Mouse (Mus musculus) limb, embryonic 11.5 days (tissue): ENCODE data around the gene 1700088E04Rik. TPM values are rescaled to one million over a fixed set of nuclear protein-coding genes. Genes with fewer than 3 reads are reported as not detected.

Experiments used
- ATAC-seq: fragments of 200-750 bp; cut with Nextera tagmentation; 2 replicates; pipeline ENCODE4 v1.8.0; 2017; ENCODE audit warnings: low read depth; ENCODE audit not compliant: insufficient number of reproducible peaks, low FRiP score, low TSS enrichment
- DNase-seq: peaks from one replicate; pipeline ENCODE4 v3.0.0-alpha.2; 2015; ENCODE audit warnings: low spot score
- H3K27ac ChIP-seq: fragments of 300-500 bp; sonication (generic); replicated peaks from 2 replicates; pipeline ENCODE4 v1.5.1; 2014; ENCODE audit warnings: low read depth, mild to moderate bottlenecking, low read length
- H3K27me3 ChIP-seq: fragments of 300-500 bp; sonication (generic); 2 replicates; pipeline ENCODE4 v1.6.1; 2014; ENCODE audit warnings: mild to moderate bottlenecking, low read length, mixed read lengths; ENCODE audit not compliant: control insufficient read depth, insufficient read depth
- H3K36me3 ChIP-seq: fragments of 300-500 bp; sonication (generic); 2 replicates; pipeline ENCODE4 v1.6.1; 2014; ENCODE audit warnings: mild to moderate bottlenecking, low read length, moderate library complexity, mixed read lengths; ENCODE audit not compliant: control insufficient read depth, insufficient read depth
- H3K4me1 ChIP-seq: fragments of 300-500 bp; sonication (generic); 2 replicates; pipeline ENCODE4 v1.6.1; 2014; ENCODE audit warnings: low read length, mixed read lengths; ENCODE audit not compliant: control insufficient read depth, insufficient read depth
- H3K4me2 ChIP-seq: fragments of 300-500 bp; sonication (generic); 2 replicates; pipeline ENCODE4 v1.6.1; 2014; ENCODE audit warnings: low read depth, mild to moderate bottlenecking, moderate library complexity; ENCODE audit not compliant: severe bottlenecking
- H3K4me3 ChIP-seq: fragments of 300-500 bp; sonication (generic); 2 replicates; pipeline ENCODE4 v1.5.1; 2014; ENCODE audit warnings: low read depth, low read length
- H3K9ac ChIP-seq: fragments of 300-500 bp; sonication (generic); 2 replicates; pipeline ENCODE4 v1.6.1; 2014; ENCODE audit warnings: mild to moderate bottlenecking, low read length
- H3K9me3 ChIP-seq: fragments of 300-500 bp; sonication (generic); 2 replicates; pipeline ENCODE4 v1.6.1; 2016; ENCODE audit warnings: low read length; ENCODE audit not compliant: control insufficient read depth
- WGBS: fragments of 180-500 bp; shearing (Covaris S2); extraction: QIAGEN DNeasy Blood & Tissue Kit; methylation state at CpG from one replicate; pipeline ENCODE4 v1.1.7; 2014; 5-methylcytosine and 5-hydroxymethylcytosine counted together
- polyA plus RNA-seq: library from polyadenylated mRNA; unstranded; fragments of >200 nt; fragmentation: Nextera tagmentation; extraction: Ambion mirVana; gene quantifications from 2 replicates; pipeline ENCODE4 v1.2.1, GENCODE M21; 2014

Gene 1700088E04Rik
- polyA plus RNA-seq, 1 experiment from 2014 or later: 5.1 TPM

DNA sequence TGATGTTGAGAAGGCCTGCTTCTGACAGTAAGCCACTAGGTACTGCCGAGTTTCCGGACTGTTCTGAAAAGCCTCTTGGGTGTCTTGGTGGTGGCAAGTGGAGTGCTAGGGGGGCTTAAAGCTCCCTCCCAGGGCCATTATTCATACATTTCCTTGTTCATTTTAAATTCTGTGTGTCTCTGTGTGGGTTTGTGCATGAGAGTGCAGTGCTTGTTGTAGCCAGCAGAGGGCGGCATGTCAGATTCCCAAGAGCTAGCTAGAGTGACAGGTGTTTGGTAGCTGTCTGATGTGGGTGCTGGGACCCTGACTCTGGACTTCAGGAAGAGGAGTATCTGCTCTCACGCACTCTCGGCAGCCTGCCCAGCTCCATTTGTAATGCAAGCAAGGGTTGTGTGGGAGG is 12.8 kb downstream of the 1700088E04Rik start:
- ATAC-seq (no peak), DNase-seq (no peak)
- H3K9ac ChIP-seq: no peak overlapping the region
- no peaks in the 10 kb centered on the region for H3K4me1 ChIP-seq
- peaks cover 19% of the 10 kb centered on the region for H3K36me3 ChIP-seq
- WGBS: 94% methylated on average over 5 of the region's 5 CpGs
- H3K9me3 ChIP-seq: no peaks in the 10 kb centered on the region
- H3K4me2 ChIP-seq: no peak overlapping the region
- no peak overlapping the region for H3K27ac ChIP-seq
- no peak overlapping the region for H3K4me3 ChIP-seq
- H3K27me3 ChIP-seq: no peaks in the 10 kb centered on the region

DNA sequence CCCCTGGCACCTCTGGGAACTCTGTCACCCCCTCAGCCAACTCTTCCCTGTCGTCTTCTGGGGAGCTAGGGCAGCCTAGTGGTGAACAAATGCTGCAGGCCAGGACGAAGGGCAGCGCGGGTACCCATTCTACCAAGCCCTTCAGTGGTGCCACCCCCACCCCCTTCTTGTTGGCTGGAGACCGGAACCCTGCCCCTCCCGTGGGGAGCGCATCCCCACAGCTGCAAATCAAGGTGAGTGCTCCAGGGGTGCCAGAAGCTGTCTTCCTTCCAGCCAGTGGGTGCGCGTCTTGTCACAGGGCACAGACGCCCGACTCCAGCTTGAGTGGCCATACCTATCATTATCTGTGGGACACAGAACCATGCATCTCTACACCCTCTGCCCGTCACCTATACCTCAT is 14.0 kb downstream of the 1700088E04Rik start:
- H3K36me3 ChIP-seq: peaks cover 17% of the 10 kb centered on the region
- H3K4me2 ChIP-seq: no peak overlapping the region
- H3K27me3 ChIP-seq: no peaks in the 10 kb centered on the region
- no peak overlapping the region for H3K4me3 ChIP-seq
- no peak overlapping the region for H3K27ac ChIP-seq
- DNase-seq (no peak), ATAC-seq (no peak)
- H3K9me3 ChIP-seq: no peaks in the 10 kb centered on the region
- no peak overlapping the region for H3K9ac ChIP-seq
- no peaks in the 10 kb centered on the region for H3K4me1 ChIP-seq
- 94% methylated on average over 12 of the region's 12 CpGs for whole genome bisulfite sequencing

DNA sequence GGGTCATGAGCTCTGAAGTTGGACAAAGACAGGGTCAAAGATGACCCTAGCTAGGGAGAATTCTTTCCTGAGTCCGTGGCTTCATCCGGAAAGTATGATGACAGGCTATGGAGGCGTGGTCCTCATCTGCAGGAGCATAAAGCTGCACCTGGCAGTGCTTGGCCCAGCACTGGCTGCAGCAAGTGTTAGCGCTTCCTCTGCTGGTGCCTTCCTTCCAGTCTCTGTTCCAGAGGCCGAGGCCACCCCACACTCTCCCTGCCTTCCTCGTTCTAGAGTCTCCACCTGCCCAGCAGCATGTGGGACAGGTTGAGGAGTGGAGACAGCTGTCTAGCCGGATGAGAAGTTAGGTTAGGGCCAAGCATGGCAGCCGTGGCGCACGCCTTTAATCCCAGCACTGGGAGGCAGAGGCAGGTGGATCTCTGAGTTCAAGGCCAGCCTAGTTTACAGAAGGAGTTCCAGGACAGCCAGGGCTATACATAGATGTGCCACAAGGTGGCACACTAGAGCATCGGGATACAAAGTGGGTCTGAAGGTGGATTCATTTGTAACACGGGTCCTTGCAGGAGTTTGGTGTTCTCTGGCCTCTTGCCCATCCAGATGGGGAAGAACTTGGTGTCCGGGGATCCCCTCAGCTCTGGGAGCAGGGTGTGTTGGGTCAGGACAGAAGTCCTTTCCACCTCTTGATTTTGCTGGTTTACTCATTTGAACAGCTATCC is 14.7 kb downstream of the 1700088E04Rik start:
- no peaks in the 10 kb centered on the region for H3K9me3 ChIP-seq
- H3K36me3 ChIP-seq: peaks cover 15% of the 10 kb centered on the region
- H3K4me1 ChIP-seq: no peaks in the 10 kb centered on the region
- no peak overlapping the region for H3K4me2 ChIP-seq
- no peak overlapping the region for H3K9ac ChIP-seq
- no peaks in the 10 kb centered on the region for H3K27me3 ChIP-seq
- H3K27ac ChIP-seq: no peak overlapping the region
- WGBS: 88% methylated on average over 13 of the region's 13 CpGs
- peak; percentile 68 for DNase-seq
- H3K4me3 ChIP-seq: no peak overlapping the region
- no peak for ATAC-seq

DNA sequence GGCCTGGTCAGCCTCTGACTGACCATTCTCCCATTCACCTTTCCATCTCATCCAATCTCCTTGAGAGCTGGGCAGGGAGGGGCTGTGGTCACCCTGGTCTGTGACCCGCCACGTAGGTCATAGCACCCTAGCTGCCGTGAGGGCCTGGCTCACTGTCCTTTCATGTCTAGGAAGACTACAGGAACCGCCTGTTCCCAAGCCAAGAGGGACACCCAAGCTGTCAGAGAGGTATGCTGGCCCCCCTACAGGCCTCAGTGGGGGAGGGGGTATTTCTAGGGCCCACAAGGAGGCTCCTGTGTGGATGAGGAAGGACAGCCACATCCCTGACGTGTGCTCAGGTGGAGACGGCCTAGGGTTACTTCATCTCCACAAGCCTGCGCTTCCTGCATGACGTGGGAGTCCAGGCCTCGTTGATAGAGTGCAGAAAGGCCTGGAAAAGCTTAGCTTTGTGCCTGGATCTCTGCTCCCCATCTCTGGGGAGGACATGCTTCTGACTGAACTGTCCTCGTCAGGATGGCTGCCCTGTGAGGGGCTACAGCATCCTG is 16.6 kb downstream of the 1700088E04Rik start:
- 84% methylated on average over 10 of the region's 10 CpGs for WGBS
- DNase-seq: no peak
- Histone ChIP-seq H3K9me3 (no peaks in the 10 kb centered on the region), H3K4me2 (no peak overlapping the region), H3K36me3 (peaks cover 14% of the 10 kb centered on the region), H3K27me3 (no peaks in the 10 kb centered on the region), H3K4me1 (no peaks in the 10 kb centered on the region), H3K4me3 (no peak overlapping the region), H3K9ac (no peak overlapping the region), H3K27ac (no peak overlapping the region)
- ATAC-seq: no peak

DNA sequence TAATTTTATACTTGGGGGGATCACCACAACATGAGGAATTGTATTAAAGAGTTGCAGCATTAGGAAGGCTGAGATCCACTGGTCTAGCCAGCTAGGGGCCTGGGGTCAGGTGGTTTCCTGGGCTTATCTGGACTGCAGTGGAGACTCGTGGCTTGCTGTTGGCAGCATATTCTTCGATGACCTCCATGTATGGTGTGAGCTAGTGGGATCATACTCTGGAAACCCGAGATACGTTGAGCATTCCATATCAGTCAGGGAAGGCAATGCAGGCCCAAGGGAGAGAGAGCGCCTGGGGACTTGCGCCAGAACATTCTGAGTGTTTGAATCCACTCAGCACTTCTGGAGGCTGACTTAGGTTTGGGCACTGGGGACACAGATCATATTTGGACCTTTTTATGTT is 17.3 kb downstream of the 1700088E04Rik start:
- no peak overlapping the region for H3K9ac ChIP-seq
- no peak overlapping the region for H3K4me3 ChIP-seq
- DNase-seq: no peak
- 93% methylated on average over 6 of the region's 6 CpGs for WGBS
- H3K4me1 ChIP-seq: no peaks in the 10 kb centered on the region
- no peak for ATAC-seq
- H3K27me3 ChIP-seq: no peaks in the 10 kb centered on the region
- no peaks in the 10 kb centered on the region for H3K9me3 ChIP-seq
- H3K4me2 ChIP-seq: no peak overlapping the region
- H3K27ac ChIP-seq: no peak overlapping the region
- H3K36me3 ChIP-seq: peaks cover 14% of the 10 kb centered on the region

DNA sequence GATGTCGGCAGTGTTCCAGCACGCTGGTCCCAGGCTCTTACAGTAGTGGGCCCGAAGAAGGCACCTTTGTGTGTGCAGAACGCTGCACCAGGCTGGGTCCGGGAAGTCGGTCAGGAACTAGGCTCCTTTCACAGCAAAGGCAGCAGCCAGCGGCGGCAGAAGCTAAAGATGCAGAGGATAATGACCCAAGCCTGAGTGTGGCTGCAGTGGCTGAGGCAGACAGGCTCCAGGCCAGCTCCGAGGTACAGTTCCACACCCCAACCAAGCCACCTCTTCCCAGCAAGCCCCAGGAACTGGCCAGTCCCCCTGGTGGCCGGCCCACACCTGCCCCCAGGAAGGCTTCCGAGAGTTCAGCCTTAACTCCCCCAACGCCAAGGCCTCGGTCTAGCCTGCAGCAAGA is 18.5 kb downstream of the 1700088E04Rik start:
- ATAC-seq: no peak
- DNase-seq: no peak
- no peak overlapping the region for H3K27ac ChIP-seq
- H3K36me3 ChIP-seq: peaks cover 12% of the 10 kb centered on the region
- H3K4me2 ChIP-seq: no peak overlapping the region
- H3K9me3 ChIP-seq: no peaks in the 10 kb centered on the region
- H3K27me3 ChIP-seq: no peaks in the 10 kb centered on the region
- H3K4me3 ChIP-seq: no peak overlapping the region
- 79% methylated on average over 13 of the region's 13 CpGs for WGBS
- H3K4me1 ChIP-seq: no peaks in the 10 kb centered on the region
- H3K9ac ChIP-seq: no peak overlapping the region

DNA sequence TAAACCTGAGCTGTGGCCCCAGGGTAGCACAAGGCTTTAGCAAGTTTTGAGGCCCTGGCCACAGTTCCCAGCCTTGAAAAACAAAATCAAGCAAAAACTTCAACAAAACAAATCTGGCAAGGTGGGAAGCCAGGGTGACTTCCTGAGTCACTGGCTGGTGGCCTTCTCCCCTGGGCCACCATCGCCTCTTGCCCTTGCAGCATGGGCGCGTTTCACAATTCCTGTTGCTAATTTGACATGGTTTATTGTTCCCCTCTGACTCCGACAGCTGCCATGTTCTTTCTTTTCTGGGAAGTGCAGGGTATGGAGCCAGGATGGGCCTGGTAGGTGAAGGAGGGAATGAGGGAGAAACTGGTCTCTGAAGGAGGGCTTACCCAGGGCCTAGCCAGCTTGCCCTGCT is 18.9 kb downstream of the 1700088E04Rik start:
- 68% methylated on average over 4 of the region's 4 CpGs for WGBS
- DNase-seq: no peak
- Histone ChIP-seq H3K4me2 (no peak overlapping the region), H3K9ac (no peak overlapping the region), H3K27me3 (no peaks in the 10 kb centered on the region), H3K27ac (no peak overlapping the region), H3K4me3 (no peak overlapping the region), H3K4me1 (no peaks in the 10 kb centered on the region), H3K9me3 (no peaks in the 10 kb centered on the region), H3K36me3 (peaks cover 8% of the 10 kb centered on the region)
- no peak for ATAC-seq

DNA sequence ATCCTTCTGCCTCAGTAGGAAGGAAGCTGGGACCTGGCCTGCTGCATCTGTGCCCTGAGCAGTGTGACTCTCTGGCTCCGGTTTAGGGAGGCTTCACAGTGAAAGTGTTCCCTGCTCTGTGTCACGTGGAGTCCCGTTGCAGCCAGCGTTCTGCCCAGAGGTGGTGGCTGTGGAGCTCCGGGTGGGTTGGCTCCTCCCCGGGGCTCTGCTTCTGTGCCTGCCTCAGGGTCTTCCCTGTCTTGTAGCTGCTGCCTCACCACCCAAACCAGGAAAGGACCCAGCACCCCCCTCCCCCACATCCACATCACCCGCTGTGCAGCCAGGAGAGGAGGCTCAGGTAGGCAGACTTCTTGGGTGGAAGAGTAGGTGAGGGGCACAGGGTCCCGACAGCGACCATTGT is 21.6 kb downstream of the 1700088E04Rik start:
- Histone ChIP-seq H3K4me2 (no peak overlapping the region), H3K4me1 (no peaks in the 10 kb centered on the region), H3K9ac (no peak overlapping the region), H3K9me3 (no peaks in the 10 kb centered on the region), H3K4me3 (no peak overlapping the region), H3K27me3 (no peaks in the 10 kb centered on the region), H3K27ac (no peak overlapping the region), H3K36me3 (peaks cover 3% of the 10 kb centered on the region; the same call in 1 of the 2 replicates)
- 81% methylated on average over 9 of the region's 9 CpGs for WGBS
- no peak for ATAC-seq
- no peak for DNase-seq

DNA sequence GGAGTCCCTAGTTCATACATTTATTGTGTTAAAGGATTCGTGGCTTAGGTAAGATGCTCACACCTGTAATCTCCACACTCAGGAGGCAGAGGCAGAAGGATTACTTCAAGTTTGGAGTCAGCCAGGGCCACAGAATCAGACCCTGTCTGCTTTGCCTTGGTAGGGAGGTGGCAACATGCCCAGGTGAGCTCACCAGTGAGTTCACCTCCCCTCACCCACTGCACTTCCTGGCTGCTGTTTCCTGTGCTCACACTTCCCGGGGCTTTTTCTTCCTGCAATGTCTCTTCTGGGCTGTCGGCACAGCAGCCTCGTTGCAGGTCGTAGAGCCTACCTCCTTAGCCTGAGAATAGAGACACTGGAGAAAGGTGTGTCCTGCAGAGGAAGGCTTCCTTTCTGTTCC is 25.8 kb downstream of the 1700088E04Rik start:
- Histone ChIP-seq H3K4me2 (no peak overlapping the region), H3K4me1 (peaks cover 5% of the 10 kb centered on the region), H3K4me3 (no peak overlapping the region), H3K9ac (no peak overlapping the region), H3K9me3 (no peaks in the 10 kb centered on the region), H3K27ac (no peak overlapping the region), H3K27me3 (no peaks in the 10 kb centered on the region), H3K36me3 (peaks cover 3% of the 10 kb centered on the region; the same call in 1 of the 2 replicates)
- DNase-seq (no peak), ATAC-seq (no peak)
- WGBS: 53% methylated on average over 5 of the region's 5 CpGs
